Mouse (Mus musculus) lung, postnatal 0 days (tissue): ENCODE measurements at regions not wholly inside any gene's neighbourhood (a gene's known extent, or its start where the extent isn't known, plus 50 kb on each side); places are given as distances from the start of the nearest gene placed in this dataset.

ENCODE experiments used
- CTCF ChIP-seq: IDR thresholded peaks from 2 replicates; pipeline ENCODE4 v1.5.1; 2016; ENCODE audit warnings: antibody characterized with exemption, mild to moderate bottlenecking
- EP300 ChIP-seq: IDR thresholded peaks from 2 replicates; pipeline ENCODE4 v1.6.1; 2016; ENCODE audit warnings: antibody characterized with exemption, mild to moderate bottlenecking, control low read depth

- TF ChIP-seq EP300 = no peak
- no peak for TF ChIP-seq CTCF
Measured at GRCm38 (mm10) chr4:12492468-12492867, 320.7 kb upstream of the Fam92a start.
